Mouse (Mus musculus) liver, embryonic 11.5 days (tissue): ENCODE measurements at regions not wholly inside any gene's neighbourhood (a gene's known extent, or its start where the extent isn't known, plus 50 kb on each side); places are given as distances from the start of the nearest gene placed in this dataset.

Experiments
- ATAC-seq: fragments of 200-750 bp; cut with Nextera tagmentation; replicated peaks from 2 replicates; pipeline ENCODE4 v1.8.0; 2017; ENCODE audit warnings: moderate number of reproducible peaks, mild to moderate bottlenecking, moderate TSS enrichment, moderate library complexity; ENCODE audit not compliant: low FRiP score
- DNase-seq: peaks from one replicate; pipeline ENCODE4 v3.0.0-alpha.2; 2017; ENCODE audit warnings: low spot score
- H3K27ac ChIP-seq: fragments of 300-500 bp; sonication (generic); 2 replicates; pipeline ENCODE4 v1.5.1; 2014; ENCODE audit warnings: mild to moderate bottlenecking, low read depth, low read length, control low read depth
- H3K27me3 ChIP-seq: fragments of 300-500 bp; sonication (generic); replicated peaks from 2 replicates; pipeline ENCODE4 v1.6.1; 2014; ENCODE audit warnings: low read length, mixed read lengths; ENCODE audit not compliant: control insufficient read depth, insufficient read depth
- H3K36me3 ChIP-seq: fragments of 300-500 bp; sonication (generic); 2 replicates; pipeline ENCODE4 v1.6.1; 2014; ENCODE audit warnings: mild to moderate bottlenecking, low read length, moderate library complexity, mixed read lengths; ENCODE audit not compliant: control insufficient read depth, insufficient read depth
- H3K4me1 ChIP-seq: fragments of 300-500 bp; sonication (generic); replicated peaks from 2 replicates; pipeline ENCODE4 v1.6.1; 2014; ENCODE audit warnings: low read length, mixed read lengths; ENCODE audit not compliant: control insufficient read depth, insufficient read depth
- H3K4me2 ChIP-seq: fragments of 300-500 bp; sonication (generic); 2 replicates; pipeline ENCODE4 v1.6.1; 2014; ENCODE audit warnings: mild to moderate bottlenecking, control low read depth, moderate library complexity
- H3K4me3 ChIP-seq: fragments of 300-500 bp; sonication (generic); 2 replicates; pipeline ENCODE4 v1.5.1; 2014; ENCODE audit warnings: low read depth, low read length, control low read depth
- H3K9ac ChIP-seq: fragments of 300-500 bp; sonication (generic); 2 replicates; pipeline ENCODE4 v1.6.1; 2014; ENCODE audit warnings: low read depth, low read length, control low read depth
- H3K9me3 ChIP-seq: fragments of 300-500 bp; sonication (generic); 2 replicates; pipeline ENCODE4 v1.6.1; 2016; ENCODE audit warnings: low read length, inconsistent platforms, mixed read lengths; ENCODE audit not compliant: control insufficient read depth
- WGBS: fragments of 180-500 bp; shearing (Covaris S2); extraction: QIAGEN DNeasy Blood & Tissue Kit; methylation state at CpG from one replicate; pipeline ENCODE4 v1.1.7; 2014; 5-methylcytosine and 5-hydroxymethylcytosine counted together

DNA sequence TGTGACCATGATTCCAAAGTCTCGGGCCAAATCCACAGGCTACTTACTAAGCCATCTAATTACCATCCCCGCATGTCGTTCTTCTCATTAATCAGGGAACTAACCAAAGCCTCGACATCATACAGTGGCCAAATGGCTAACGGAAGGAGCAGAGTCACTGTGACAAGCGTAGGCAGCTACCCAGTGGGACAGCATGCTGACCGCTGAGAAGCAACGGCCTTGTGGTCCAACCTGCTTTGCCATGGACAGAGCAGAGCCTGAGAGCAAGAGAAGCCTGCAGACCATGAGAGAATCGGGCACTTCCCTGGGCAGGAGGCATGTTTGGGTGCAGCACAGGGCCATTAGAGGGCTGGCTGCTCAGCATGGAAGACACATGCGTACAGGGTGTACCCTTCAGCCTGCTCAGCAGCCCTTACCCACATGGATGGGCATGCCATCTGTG is 268.5 kb upstream of the Atp2b1 start:
- no peak overlapping the region for H3K9ac ChIP-seq
- no peaks in the 10 kb centered on the region for H3K4me1 ChIP-seq
- no peaks in the 10 kb centered on the region for H3K36me3 ChIP-seq
- ATAC-seq (no peak), DNase-seq (no peak)
- H3K4me3 ChIP-seq, result no peak overlapping the region
- 82% methylated on average over 10 of the region's 10 CpGs for WGBS
- H3K27ac ChIP-seq, result no peak overlapping the region
- H3K4me2 ChIP-seq, result no peak overlapping the region
- H3K27me3 ChIP-seq, result no peaks in the 10 kb centered on the region
- no peaks in the 10 kb centered on the region for H3K9me3 ChIP-seq

DNA sequence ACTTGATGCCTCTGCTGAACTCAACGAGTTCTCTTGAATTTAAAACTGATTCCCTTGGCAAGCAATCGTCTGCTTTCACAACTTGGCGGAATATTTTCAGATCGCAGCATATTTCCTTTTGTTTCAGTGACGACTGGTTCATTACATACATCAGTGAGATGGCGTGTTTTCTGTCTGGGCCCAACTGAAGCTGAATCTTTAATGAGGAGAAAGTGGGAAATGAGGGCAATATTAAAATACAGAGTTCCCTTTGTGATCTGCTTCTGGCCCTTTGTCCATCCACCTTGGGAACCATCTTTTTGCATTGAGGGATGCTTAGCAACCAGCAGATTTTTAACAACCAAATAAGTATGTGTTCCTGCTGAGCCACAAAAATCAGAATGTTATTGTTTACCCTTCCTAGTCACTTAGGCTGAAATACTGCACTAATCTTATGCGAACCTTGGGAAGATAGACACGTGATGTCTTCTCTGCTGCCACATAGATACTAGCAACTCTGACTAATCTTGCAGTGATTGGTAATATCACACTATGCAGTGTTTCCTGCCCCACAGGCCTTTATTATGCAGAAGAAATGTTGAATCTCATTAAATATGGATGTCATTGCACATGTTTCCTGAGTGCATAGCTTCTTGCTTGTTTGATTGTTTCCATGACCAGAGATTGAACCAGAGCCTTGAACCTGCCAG is 267.8 kb upstream of the Atp2b1 start:
- Histone ChIP-seq H3K9ac (no peak overlapping the region), H3K27me3 (no peaks in the 10 kb centered on the region), H3K4me2 (no peak overlapping the region), H3K9me3 (no peaks in the 10 kb centered on the region), H3K4me1 (no peaks in the 10 kb centered on the region), H3K36me3 (no peaks in the 10 kb centered on the region), H3K27ac (no peak overlapping the region), H3K4me3 (no peak overlapping the region)
- DNase-seq, result no peak
- no peak for ATAC-seq
- WGBS, result 82% methylated on average over 8 of the region's 8 CpGs

DNA sequence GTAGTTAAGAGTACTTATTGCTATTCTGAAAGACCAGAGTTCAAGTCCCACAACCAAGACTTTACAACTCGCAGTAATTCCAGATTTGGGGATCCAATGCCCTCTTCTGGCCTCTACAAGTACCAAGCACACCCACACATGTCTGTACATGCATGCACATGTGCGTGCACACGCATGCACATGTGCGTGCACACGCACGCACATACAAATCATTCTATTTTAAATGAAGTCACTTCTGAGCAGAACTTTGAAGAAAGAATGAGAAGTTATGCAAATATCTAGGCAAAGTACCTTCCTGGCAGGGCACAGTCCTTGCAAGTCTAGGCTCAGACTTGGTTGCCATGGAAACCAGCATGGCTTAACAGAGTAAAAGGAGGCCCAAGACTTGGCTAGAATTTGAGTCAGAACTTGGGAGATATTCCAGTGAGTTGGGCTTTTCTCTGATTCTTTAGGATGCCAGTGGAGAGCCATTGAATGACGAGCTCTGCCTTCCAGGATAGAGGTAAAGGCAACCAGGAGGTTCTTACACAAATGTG is 265.4 kb upstream of the Atp2b1 start:
- Histone ChIP-seq H3K27ac (no peak overlapping the region), H3K4me1 (no peaks in the 10 kb centered on the region), H3K36me3 (no peaks in the 10 kb centered on the region), H3K4me2 (no peak overlapping the region), H3K9me3 (no peaks in the 10 kb centered on the region), H3K27me3 (no peaks in the 10 kb centered on the region), H3K4me3 (no peak overlapping the region), H3K9ac (no peak overlapping the region)
- no peak for DNase-seq
- peak; percentile 24; the same call in 1 of the 2 replicates for ATAC-seq
- 88% methylated on average over 7 of the region's 7 CpGs for whole genome bisulfite sequencing

DNA sequence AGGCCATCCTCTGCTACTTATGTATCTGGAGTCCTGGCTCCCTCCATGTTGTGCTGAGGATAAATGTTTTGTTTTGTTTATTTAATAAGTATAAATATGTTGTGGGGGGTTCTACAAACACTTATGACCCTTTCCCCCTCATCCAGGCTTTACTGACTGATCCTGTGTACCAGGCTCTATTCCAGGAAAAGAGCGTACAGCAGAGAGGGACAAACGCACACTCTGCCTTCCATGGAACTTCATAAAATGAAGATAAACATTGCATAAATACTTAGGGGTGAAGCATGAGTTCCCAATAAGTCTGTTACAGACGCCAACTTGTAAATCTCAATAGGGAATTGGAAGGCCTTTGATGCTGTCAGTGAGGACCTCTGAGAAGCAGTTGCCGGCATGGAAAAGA is 263.7 kb upstream of the Atp2b1 start:
- ATAC-seq (no peak), DNase-seq (no peak)
- no peak overlapping the region for H3K27ac ChIP-seq
- H3K27me3 ChIP-seq, result no peaks in the 10 kb centered on the region
- no peak overlapping the region for H3K4me3 ChIP-seq
- WGBS, result 90% methylated on average over 4 of the region's 4 CpGs
- H3K9ac ChIP-seq, result no peak overlapping the region
- H3K36me3 ChIP-seq, result no peaks in the 10 kb centered on the region
- H3K4me1 ChIP-seq, result no peaks in the 10 kb centered on the region
- H3K4me2 ChIP-seq, result no peak overlapping the region
- no peaks in the 10 kb centered on the region for H3K9me3 ChIP-seq

DNA sequence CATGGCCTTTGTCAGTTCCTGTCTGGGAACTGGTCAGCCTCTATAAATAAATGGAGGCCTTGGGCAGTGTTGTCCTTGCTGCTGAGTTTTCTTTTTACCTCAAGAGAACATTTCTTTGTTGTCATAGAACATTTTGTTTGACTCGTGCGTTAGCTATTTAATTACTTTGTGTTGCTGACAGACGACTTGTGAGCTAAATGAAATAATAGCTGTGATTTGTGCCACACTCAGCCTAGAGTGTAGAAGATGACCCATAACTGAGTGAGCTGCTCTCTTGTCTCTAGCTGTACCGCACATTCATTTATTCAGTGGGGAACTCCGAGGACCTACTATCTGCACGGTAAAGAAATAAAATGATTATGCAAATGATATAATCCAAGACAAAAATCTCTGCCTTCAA is 263.1 kb upstream of the Atp2b1 start:
- no peak overlapping the region for H3K4me3 ChIP-seq
- no peaks in the 10 kb centered on the region for H3K9me3 ChIP-seq
- no peak overlapping the region for H3K27ac ChIP-seq
- 88% methylated on average over 6 of the region's 6 CpGs for WGBS
- H3K9ac ChIP-seq, result no peak overlapping the region
- no peak overlapping the region for H3K4me2 ChIP-seq
- H3K4me1 ChIP-seq, result no peaks in the 10 kb centered on the region
- no peak for DNase-seq
- no peaks in the 10 kb centered on the region for H3K36me3 ChIP-seq
- ATAC-seq, result no peak
- H3K27me3 ChIP-seq, result no peaks in the 10 kb centered on the region

DNA sequence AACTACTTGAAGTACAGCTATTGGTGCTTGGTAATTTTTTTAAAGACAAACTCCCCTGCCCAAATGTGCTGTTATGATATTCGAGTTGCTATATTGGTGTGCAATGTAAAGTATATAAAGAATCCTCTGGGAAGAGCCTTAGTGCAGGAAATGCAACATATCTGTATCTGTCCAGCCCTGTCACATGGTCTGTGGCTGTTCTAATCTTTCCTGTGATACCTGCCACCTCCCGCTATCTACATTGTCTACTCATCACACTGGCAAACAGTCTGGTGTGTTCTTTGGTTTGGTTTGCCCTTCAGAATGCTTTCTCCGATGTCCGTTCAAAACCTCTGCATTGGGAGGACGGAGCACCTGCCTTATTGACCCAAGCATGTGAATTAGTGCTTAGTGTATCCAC is 262.6 kb upstream of the Atp2b1 start:
- ATAC-seq (peak; percentile 79), DNase-seq (no peak)
- no peaks in the 10 kb centered on the region for H3K4me1 ChIP-seq
- no peak overlapping the region for H3K27ac ChIP-seq
- no peaks in the 10 kb centered on the region for H3K27me3 ChIP-seq
- H3K9me3 ChIP-seq, result no peaks in the 10 kb centered on the region
- no peak overlapping the region for H3K4me2 ChIP-seq
- H3K4me3 ChIP-seq, result no peak overlapping the region
- 69% methylated on average over 5 of the region's 5 CpGs for WGBS
- no peak overlapping the region for H3K9ac ChIP-seq
- no peaks in the 10 kb centered on the region for H3K36me3 ChIP-seq

GRCm38 (mm10) chr10:98652084-98652483 is 262.1 kb upstream of the Atp2b1 start:
- Histone ChIP-seq H3K9ac (no peak overlapping the region), H3K4me3 (no peak overlapping the region), H3K4me1 (no peaks in the 10 kb centered on the region), H3K4me2 (no peak overlapping the region), H3K27me3 (no peaks in the 10 kb centered on the region), H3K36me3 (no peaks in the 10 kb centered on the region), H3K27ac (no peak overlapping the region), H3K9me3 (no peaks in the 10 kb centered on the region)
- WGBS, result 72% methylated on average over 2 of the region's 2 CpGs
- ATAC-seq (no peak; the same call in 1 of the 2 replicates), DNase-seq (no peak)

DNA sequence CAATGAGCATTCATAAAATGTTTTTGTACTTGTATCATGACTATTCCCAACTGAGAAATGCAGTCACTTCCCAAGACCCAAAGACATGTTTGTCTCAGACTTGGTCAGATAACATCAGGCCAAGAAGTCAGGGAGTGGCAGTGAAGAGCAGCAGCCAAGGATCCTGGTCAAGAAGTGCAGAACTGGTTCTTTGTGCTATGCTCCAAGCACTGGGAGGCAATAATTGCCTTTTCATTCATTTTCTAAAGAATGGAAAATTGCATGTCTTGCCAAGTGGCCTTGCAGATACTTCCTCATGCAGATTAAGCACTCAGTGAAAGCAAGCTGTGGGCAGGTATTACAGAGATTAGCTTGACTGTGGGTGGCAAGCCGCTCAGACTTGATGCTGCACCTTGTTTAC is 253.5 kb upstream of the Atp2b1 start:
- Histone ChIP-seq H3K27ac (no peak overlapping the region), H3K9me3 (no peaks in the 10 kb centered on the region), H3K4me3 (no peak overlapping the region), H3K9ac (no peak overlapping the region), H3K4me2 (no peak overlapping the region), H3K27me3 (no peaks in the 10 kb centered on the region), H3K36me3 (no peaks in the 10 kb centered on the region), H3K4me1 (no peaks in the 10 kb centered on the region)
- WGBS, result 65% methylated on average over 1 of the region's 1 CpGs
- DNase-seq (no peak), ATAC-seq (no peak)

DNA sequence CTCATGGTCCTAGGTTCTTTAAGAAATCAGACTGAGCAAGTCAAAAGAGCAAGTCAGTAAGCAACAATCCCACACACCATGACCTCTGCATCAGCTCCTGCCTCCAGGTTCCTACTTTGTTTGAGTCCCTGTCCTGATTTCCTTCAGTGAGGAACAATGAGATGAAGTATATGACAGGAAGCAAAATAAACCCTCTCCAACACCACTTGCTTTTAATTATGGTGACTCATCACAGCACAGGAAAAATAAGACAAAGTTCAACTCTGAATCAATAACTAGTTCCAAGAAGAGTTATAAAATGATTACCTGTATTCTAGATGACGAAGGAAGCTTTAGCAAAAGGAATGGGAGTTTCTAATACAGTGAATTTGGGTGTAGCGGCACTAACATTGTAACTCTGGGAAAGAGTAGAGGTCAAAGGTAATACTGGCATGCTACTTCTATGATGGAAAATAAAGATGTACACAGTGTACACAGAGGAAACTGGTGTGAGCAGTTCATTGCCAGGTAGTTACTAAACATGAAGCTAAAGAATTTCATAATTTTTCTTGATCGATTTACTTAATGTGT is 248.2 kb upstream of the Atp2b1 start:
- no peak overlapping the region for H3K4me3 ChIP-seq
- no peak overlapping the region for H3K27ac ChIP-seq
- H3K4me1 ChIP-seq, result no peaks in the 10 kb centered on the region
- no peaks in the 10 kb centered on the region for H3K9me3 ChIP-seq
- ATAC-seq (no peak), DNase-seq (no peak)
- H3K4me2 ChIP-seq, result no peak overlapping the region
- H3K27me3 ChIP-seq, result no peaks in the 10 kb centered on the region
- no peaks in the 10 kb centered on the region for H3K36me3 ChIP-seq
- no peak overlapping the region for H3K9ac ChIP-seq
- WGBS, result 87% methylated on average over 3 of the region's 3 CpGs
